Mouse (Mus musculus): ENCODE data around the gene Kcnmb3.

The Kcnmb3 gene

DNA sequence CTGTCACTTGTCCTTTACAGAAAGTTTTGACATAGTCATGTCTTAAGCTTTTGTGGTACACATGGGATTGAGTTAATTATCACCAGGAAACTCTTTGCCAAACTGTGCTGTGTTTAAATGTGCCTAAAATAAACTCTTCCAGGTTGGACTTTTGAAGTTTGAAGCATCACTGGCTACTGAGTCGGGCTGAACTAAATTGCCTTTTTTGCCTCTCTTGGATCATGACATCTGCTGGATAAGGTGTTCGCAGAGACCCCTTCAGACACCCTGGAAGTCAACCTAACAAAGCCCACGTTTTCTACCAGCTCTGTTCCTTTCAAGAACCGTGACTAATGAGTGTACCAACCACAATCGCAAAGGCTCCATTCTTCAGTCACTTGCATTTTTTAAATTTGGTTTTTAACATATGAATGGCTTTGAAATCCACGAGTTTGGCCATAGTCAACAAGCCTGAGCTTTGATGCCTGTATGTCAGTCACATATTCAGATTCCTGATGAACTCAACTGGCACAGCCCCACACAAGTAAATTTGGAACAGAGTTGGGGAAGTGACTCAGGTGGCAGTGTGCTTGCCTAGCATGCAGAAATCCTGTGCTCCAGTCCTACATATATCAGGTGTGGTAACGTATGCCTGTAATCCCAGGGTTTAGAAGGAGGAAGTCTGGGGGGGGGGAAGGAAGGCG lies 3.2 kb upstream of the Kcnmb3 start:
- no peak for DNase-seq (ENCODE audit: extremely low spot score)

DNA sequence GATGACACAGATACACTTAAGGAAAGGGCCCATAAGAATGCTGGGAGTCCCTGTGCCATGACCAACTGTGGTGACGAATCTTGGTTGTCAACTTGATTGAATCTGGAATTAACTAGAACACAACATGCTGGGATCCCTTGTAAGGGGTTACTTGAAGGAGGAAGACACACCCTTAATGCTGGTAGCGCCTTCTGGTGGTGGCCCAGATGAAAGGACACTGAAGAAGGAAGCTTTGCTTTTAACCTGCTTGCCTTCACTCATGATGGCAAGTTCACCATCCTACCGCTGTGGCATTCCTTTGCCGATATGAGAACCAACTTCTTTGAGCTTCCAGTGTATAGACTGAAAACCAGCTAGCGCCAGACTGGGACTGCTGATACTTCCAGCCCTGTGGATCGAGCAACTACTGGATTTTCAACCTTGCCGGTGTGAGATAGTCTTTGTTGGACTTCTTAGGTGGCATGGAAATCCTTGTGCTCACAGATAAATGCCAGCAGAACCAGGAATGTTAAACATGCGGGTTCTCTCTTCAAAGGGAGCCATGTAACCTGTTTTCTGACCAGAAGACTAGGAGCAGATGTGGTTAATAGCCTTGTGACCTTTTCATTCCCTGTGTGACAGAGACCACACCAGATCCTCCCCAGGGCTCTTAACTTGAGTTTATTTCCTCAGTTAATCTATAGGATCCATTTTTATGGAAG lies 2.5 kb upstream of the Kcnmb3 start:
- no peak for DNase-seq (ENCODE audit: extremely low spot score)

DNA sequence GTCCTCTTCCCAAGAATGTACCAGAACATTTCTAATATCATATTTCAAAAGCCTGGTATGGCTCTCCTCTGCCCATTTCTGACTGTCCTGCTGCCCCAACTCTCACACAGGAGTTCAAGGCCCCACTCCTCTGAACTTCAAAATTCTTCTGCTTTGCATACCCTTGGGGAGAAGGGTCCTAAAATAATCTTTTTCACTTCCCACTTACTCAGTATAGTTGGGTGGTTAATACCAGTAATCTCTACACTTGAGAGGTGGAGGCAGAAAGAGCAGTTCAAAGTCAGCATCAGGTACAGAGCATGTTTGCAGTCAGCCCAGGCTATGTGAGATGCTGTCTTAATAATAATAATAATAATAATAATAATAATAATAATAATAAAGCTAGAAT lies 1.1 kb downstream of the Kcnmb3 start:
- DNase-seq (ENCODE audit: extremely low spot score): no peak

DNA sequence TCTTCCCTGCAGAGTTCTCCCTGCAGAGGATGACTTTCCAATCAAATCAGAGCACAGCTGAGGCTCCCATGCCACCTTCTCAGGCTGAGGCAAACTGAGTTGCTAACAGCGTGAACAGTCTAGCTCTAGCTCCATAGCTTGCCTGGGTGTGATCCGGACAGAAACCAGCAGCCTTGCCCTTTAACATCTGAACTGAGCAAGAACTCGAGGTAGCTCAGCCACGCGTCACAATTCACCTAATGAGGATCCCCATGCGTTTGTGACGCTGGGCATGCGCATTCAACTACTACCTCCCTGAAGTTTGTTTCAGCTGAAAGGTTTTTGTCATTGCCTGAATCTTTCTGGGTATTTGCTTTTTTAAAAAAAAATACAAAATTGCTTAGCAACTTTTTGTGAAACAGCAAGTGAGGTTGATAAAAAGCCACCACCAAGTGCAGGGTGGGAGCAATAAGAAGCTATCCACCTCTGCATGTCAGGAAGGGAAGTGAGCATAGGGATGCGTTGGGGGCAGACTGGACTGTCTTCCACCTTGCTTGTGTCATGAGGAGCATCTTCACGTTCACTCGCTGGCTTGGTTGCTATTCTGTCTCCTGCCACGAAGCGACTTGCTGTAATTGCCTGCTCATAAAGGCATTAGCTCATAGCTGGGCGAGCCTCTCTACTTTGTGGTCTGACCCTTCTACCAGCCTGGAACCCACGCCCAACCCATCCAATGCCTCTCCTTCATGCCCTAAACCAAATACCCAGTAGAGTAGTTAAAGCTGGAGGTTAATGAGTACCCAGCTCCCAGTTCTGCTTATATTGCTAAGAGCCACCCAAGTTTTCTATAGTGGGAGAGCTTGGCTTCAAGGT lies 1.7 kb downstream of the Kcnmb3 start:
- DNase-seq (ENCODE audit: extremely low spot score): no peak

DNA sequence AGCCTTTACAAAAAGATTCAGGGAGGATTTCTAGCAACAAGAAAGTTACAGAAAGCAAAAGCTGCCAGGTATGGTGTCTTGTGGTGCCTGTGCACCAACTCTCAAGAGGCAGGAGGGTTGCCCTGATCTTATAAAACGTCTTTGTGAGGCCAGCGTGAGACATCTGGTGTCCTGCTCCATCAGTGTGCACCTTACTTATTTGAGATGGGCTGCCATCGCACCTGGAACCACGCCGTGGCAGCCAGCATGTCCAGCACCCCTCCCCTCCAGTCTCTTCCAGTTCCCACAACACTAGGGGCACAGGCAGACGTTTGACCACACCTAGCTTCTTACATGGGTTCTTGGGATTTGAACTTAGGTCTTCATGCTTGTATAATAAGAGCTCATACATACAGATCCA lies 3.9 kb downstream of the Kcnmb3 start:
- no peak for DNase-seq (ENCODE audit: extremely low spot score)

DNA sequence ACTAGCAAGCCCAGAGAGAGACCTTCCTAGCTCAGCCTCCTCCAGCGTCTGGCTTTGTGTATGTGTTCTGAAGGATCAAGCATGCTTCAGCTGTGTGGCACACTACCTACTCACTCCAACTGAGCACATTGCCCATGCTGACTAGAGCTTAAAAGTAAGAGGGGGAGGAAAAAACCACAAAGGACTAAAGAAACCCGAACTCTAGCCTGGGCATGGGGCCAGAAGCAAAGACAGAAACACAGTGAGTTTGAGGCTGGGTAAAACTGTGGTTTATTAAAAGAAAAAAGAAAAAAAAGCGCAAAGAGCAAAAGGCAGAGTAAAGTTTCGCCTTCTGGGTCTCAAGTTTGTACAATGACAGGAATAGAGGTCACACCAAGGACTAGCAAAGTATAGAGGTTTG lies 5.5 kb downstream of the Kcnmb3 start:
- DNase-seq (ENCODE audit: extremely low spot score): no peak

DNA sequence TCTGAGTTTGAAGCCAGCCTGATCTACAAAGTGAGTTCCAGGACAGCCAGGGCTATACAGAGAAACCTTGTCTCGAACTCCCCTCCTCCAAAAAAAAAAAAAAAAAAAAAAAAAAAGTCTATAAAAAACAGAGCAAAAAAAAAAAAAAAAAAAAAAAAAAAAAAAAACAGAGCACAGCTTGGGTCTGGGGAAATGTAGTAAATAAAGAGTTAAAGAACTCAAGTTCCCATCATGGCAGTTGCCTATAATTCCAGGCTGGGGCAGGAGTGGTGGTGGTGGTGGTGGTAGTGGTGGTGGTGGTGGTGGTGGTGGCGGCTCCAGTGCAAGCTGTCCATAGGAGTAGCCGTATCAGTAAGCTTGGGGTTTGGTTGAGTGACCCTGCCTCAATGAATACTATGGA lies 9.0 kb downstream of the Kcnmb3 start:
- DNase-seq (ENCODE audit: extremely low spot score): no peak

DNA sequence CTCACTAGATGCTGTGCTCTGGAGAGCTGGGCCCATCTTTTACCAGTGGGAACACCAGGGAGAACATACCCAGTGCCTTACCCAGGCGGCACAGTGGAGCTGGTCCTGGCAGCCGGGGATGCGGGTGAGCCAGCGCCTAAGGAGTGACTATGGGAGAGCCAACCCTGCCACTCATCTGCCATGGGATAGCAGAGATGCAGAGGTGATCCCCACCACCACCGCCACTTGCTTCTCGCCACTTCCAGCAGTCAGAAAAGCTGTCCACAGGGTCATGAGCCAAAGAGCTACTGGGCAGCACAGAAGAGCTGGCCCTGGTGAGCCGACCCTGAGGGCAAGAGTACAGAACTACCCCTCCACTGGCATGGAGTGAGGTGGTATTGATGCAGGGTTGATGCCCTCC lies 12.1 kb downstream of the Kcnmb3 start:
- DNase-seq (ENCODE audit: extremely low spot score): no peak

DNA sequence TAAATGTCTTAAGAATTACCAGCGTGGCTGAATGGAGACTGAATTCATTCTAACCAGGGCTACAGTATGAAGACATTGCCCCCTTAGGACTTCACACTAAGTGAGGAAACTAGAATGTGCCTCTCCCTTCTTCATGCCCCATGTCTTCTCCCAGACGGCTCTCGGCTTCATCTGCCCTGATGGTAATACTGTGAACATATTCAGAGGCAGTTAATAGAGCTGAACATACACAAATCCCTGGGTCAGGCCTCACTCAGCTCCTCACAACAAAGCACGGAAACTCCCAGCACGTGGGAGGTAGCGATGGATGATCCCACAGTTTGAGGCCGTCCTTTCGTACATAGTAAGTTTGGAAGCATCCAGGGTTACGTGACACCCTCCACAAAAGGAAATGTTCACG lies 18.8 kb downstream of the Kcnmb3 start:
- no peak for DNase-seq (ENCODE audit: extremely low spot score)

DNA sequence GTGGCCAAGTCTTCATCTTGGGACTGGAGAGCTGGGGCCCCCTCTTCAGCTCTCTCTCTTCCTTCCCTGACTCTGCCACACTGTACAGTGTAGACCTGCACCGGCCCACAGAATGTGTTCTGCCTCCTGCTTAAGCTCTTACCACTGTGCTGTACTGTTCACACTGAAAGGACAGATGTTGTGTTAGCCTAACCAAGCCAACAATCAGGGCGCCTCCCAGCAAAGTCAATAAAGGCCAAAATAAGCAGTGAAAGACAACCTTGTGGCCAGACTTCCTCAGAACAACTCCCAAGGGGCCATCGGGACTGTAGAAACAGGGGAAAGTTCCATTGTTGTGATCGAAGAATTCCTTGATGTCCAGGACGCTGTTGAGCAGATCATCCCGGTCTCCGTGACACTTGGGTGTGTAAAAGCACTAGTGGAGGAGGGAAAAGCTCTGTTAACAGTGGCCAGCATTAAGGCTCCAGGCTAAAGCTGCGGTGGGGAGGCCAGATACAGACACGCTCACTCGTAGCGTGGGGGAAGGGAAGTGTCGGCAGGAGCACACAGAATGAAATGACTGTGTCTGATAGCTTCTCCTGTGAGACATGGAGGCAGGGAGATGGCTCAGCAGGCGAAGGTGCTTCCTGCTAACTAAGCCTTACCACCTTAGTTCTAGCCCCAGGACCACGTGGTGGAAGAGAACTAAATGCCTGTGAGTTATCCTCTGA lies 19.7 kb downstream of the Kcnmb3 start:
- peak; percentile 14 for DNase-seq (ENCODE audit: extremely low spot score)

DNA sequence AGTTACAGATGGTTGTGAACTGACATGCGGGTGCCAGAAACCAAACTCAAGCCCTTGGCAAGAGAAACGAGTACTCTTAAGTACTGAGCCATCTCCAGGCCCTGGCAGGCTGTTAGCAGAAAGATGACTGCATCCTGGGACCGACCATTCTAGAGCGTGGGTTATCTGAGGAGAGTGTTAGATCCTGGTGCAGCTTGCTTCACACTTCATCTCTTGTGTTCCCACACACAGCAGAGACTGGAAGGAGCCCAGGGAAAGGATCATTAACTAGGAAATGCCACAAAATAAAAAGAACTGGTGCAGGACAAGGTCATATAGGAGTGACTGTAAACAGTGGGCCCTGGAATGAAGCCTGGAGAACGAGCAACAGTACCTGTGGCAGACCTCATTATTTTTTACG lies 20.9 kb downstream of the Kcnmb3 start:
- no peak for DNase-seq (ENCODE audit: extremely low spot score)

DNA sequence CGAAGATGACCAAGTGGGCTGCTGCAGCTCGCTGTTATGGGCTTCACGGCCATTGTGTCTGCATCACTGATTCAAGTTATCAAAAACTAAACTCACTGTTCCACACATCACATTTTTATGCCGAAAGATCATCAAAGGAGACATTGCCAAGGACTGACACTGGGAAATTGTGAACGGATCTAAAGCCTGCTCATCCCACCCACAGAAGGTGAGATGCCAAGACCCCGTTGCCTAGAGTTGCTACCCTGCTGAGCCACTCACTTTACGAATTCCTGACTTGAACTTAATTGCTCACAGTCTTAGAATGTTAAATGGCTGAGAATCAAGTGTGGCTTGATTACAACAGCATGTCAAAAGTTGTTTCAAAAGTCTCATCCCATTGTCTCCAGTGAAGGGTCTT lies 21.6 kb downstream of the Kcnmb3 start:
- DNase-seq (ENCODE audit: extremely low spot score): no peak

DNA sequence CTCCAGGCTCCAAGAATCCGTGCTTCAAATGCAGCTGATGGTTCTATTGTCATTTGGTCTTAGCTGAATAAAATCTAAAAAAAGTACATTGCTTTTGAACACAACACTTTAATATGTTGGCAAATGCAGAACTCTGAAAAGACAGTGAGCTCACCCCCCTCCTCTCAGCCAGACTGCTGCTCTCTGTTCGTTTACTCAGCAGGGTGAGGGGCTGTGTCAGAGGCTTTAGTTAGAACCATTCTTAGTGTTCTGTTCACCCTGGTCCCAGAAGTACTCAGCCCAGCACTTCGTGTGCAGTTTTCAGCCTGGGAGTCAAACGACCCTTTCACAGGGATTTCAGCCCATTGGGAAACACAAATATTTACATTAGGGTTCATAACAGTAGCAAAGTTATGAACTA lies 23.6 kb downstream of the Kcnmb3 start:
- no peak for DNase-seq (ENCODE audit: extremely low spot score)

DNA sequence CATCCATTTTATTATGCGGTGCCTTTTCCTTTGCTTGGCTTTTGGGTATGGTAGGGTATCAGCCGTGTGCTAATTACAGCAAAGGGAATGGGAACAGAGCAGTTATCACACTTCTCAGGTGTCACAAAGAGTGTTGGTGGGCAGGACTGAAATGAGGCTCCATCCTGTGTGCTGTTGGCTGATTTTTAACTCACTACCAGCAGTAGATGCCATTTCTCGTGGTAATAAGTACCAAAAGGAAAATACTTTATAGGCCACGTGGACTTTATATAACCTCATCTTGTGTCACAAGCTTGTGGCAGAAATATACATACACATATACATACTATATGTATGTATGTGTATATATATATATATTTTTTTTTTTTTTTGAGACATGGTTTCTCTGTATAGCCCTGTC lies 24.7 kb downstream of the Kcnmb3 start:
- no peak for DNase-seq (ENCODE audit: extremely low spot score)

DNA sequence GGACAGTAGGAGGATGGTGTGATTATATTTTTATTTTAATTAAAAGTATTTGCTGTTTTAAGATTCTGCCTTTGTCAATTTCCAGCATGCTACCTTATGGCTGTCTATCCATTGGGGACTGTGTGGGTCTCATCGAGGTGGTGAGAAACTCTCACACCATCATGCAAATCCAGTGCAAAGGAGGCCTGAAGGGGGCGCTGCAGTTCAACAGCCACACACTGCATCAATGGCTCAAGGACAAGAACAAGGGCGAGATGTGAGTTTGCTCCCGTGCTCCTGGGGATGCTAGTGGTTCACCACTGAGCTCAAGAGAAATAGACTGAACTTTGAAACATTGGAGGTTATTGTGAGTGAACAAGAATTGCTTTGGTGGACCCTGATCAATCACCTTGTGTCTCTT lies 32.3 kb downstream of the Kcnmb3 start:
- peak; percentile 32 for DNase-seq (ENCODE audit: extremely low spot score)

DNA sequence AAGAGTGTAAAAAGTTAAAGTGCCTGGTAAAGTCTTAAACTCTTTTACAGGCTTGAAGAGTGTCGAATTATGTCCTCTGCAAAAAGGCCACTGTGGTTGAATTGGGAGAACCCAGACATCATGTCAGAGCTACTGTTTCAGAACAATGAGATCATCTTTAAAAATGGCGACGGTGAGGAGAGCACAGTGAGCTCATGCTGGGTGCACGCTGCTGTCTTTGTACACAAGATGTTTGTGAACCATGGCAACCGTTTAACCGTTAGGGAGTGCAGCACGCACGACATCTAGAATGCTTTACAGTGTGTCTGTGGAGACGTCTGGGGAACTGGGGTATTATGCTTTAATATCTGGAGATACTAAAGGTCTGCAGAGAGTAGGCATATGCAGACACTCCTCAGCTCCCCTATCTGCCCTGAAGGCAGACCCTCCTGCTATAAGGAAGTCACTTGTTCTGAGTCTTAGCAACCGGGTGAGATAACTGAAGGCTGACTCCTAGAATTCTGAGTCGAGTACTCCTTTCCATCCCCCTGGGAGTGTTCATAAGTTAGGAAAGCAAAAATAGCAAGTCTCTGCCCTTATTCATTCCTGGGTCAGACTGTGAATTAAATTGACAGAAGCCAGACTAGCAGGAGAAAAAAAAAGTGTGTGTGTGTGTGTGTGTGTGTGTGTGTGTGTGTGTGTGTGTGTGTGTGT lies 37.6 kb downstream of the Kcnmb3 start:
- DNase-seq (ENCODE audit: extremely low spot score): no peak

DNA sequence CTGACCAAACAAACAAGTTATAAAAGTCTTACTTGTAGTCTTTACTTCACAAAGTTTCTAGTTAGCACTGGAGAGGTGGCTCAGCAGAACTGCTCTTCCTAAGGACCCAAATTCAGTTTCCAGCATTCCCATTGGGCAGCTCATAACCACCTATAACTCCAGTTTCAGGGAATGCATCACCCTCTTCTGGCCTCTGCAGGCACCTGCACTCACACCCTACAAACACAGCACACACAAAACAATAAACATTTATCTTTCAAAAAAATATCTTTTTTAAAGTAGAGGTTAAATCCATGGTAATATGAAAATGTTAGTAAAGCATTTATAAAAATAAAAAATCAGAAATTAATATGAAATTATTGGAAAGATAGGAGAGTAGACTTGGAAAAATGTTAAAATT lies 50.3 kb downstream of the Kcnmb3 start:
- DNase-seq (ENCODE audit: extremely low spot score): no peak

DNA sequence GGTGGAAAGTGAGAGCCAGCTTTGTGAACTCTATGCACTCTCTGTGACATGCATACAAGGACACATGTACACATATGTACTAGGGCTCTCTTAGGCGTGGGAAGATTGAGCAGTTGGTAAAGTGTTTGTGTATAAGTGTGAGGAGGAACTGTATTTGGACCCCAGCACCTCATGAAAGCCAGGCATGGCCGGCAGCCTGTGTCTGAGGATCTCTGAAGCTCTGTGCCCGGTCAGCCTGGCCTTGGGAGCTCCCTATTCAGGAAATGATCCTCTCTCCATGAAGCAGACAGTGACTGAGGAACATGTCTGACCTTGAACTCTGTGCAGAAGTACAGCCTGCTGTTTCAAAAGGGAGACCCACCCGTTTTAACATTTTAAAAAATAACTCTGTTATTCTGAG lies 53.3 kb downstream of the Kcnmb3 start:
- no peak for DNase-seq (ENCODE audit: extremely low spot score)

DNA sequence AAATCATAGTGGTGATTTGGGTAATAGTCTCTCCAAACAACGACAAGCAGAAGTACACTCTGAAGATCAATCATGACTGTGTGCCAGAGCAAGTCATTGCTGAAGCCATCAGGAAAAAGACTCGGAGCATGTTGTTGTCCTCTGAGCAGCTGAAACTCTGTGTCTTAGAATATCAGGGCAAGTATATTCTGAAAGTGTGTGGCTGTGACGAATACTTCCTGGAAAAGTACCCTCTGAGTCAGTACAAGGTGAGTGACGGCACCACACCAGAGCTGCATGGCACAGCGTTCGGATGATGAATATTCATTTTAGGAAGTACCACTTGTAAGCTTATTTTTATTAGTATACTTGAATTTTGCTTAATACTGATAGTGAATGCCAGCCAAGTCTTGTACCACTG lies 54.2 kb downstream of the Kcnmb3 start:
- no peak for DNase-seq (ENCODE audit: extremely low spot score)

DNA sequence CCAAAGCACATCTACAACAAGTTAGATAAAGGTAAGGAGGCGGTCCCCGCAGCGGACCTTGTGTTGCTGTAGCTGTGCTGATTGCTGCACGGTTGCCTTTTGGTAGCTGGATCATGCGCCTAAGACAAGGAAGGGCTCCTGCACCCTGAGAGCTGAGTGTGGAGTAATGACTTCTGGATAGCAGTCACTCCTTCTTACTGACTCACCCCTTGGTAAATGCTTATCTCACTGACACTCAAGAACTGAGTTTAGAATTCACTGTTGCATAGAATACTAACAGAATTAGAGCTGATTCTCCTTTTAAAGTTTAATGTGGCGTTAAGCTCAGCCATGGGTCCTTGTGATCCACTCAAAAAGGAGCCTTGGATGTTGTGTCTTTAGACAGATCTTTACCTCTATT lies 54.7 kb downstream of the Kcnmb3 start:
- DNase-seq (ENCODE audit: extremely low spot score): no peak

DNA sequence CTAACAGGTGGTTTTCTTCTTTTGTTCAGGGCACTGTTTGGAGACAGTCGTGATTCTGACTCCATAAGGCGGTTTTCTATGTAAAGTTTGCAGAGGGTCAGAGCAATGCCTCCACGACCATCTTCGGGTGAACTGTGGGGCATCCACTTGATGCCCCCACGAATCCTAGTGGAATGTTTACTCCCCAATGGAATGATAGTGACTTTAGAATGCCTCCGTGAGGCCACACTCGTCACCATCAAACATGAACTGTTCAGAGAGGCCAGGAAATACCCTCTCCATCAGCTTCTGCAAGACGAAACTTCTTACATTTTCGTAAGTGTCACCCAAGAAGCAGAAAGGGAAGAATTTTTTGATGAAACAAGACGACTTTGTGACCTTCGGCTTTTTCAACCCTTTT lies 55.9 kb downstream of the Kcnmb3 start:
- no peak for DNase-seq (ENCODE audit: extremely low spot score)

DNA sequence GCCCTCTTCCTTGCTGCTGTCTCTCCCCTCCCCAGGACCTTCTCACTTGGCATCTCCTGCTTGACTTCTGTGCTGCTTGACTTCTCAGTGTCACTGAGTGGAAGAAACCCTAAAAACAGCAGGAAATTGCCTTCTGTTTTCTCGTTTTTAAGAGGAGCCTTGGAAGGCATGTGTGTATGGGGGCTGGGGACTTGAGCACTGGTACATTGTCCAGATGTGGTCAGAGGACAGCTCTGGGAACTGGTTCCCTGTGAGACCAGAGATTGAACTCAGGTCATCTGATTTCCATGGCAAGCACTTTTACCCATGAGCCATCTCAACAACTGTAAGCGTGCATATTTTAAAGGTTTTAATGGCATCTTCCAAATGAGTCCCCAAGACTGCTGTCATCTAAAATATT lies 58.0 kb downstream of the Kcnmb3 start:
- DNase-seq (ENCODE audit: extremely low spot score): no peak

All from embryo, embryonic 9.5 days (tissue).